Mouse (Mus musculus) CH12.LX (cell line): Measurements from ENCODE around the gene Fitm2. TPM values are rescaled to one million over a fixed set of nuclear protein-coding genes. Genes with fewer than 3 reads are reported as not detected.

Experiments
- DNase-seq: peaks from one replicate; pipeline ENCODE4 v3.0.0-alpha.2; 2013; ENCODE audit errors: extremely low read depth
- H3K27ac ChIP-seq: 2 replicates; pipeline ENCODE4 v1.5.1; 2012; ENCODE audit warnings: low read depth, mild to moderate bottlenecking, control low read depth, moderate library complexity; ENCODE audit not compliant: insufficient read depth
- H3K27me3 ChIP-seq: replicated peaks from 2 replicates; pipeline ENCODE3; 2012; ENCODE audit warnings: inconsistent platforms
- H3K36me3 ChIP-seq, 2 experiments: replicated peaks in 1 of 2; 2 replicates each; pipeline versions ENCODE3 to v1.6.1; 2012; ENCODE audit warnings: inconsistent platforms in 1 of 2, low read length in 1 of 2, mild to moderate bottlenecking in 1 of 2, mixed read lengths in 1 of 2, moderate library complexity in 1 of 2; ENCODE audit not compliant: control insufficient read depth in 1 of 2, insufficient read depth in 1 of 2
- H3K4me1 ChIP-seq, 2 experiments: 2 replicates each; pipeline ENCODE4 v1.6.1; 2012; ENCODE audit warnings: inconsistent platforms in 1 of 2, moderate library complexity in 1 of 2; ENCODE audit not compliant: insufficient read depth in 2 of 2, control insufficient read depth in 1 of 2
- H3K4me2 ChIP-seq: 2 replicates; pipeline ENCODE4 v1.6.1; 2012; ENCODE audit warnings: low read depth, mild to moderate bottlenecking, control low read depth; ENCODE audit not compliant: poor library complexity, insufficient read depth, severe bottlenecking
- H3K4me3 ChIP-seq, 3 experiments: fragments of 150-350 bp in 1 of 3; sonication (generic) in 1 of 3; replicated peaks in 1 of 3; 2 replicates each; pipeline versions ENCODE3 to v1.5.1; 2011 to 2012; ENCODE audit warnings: low read depth in 2 of 3, low read length in 2 of 3, mild to moderate bottlenecking in 2 of 3, moderate library complexity in 2 of 3, control low read depth in 1 of 3, improper control_type of control experiment in 1 of 3, inconsistent platforms in 1 of 3, mixed read lengths in 1 of 3; ENCODE audit not compliant: poor library complexity in 1 of 3
- H3K79me2 ChIP-seq: replicated peaks from 2 replicates; pipeline ENCODE4 v1.6.1; 2012; ENCODE audit warnings: mild to moderate bottlenecking, moderate library complexity; ENCODE audit not compliant: control insufficient read depth, poor library complexity, insufficient read depth, severe bottlenecking; ENCODE audit errors: extremely low read depth
- H3K9ac ChIP-seq: 2 replicates; pipeline ENCODE4 v1.6.1; 2012; ENCODE audit warnings: low read depth, mild to moderate bottlenecking, control low read depth, moderate library complexity; ENCODE audit not compliant: insufficient read depth
- H3K9me3 ChIP-seq: replicated peaks from 2 replicates; pipeline ENCODE3; 2012; ENCODE audit warnings: low read length, inconsistent platforms, mixed read lengths
- BHLHE40 ChIP-seq: IDR thresholded peaks from 2 replicates; pipeline ENCODE4 v1.6.1; 2011; ENCODE audit warnings: mild to moderate bottlenecking, low read depth, low read length, improper control_type of control experiment
- CHD2 ChIP-seq: IDR thresholded peaks from 2 replicates; pipeline ENCODE4 v1.6.1; 2011; ENCODE audit warnings: low read length, improper control_type of control experiment
- CTCF ChIP-seq, 2 experiments: IDR thresholded peaks in 1 of 2; conservative IDR thresholded peaks in 1 of 2; 2 replicates each; pipeline ENCODE4 v1.5.1; 2011 to 2012; ENCODE audit warnings: low read depth in 2 of 2, low read length in 2 of 2, improper control_type of control experiment in 1 of 2, inconsistent platforms in 1 of 2, mild to moderate bottlenecking in 1 of 2, moderate library complexity in 1 of 2
- ELF1 ChIP-seq: IDR thresholded peaks from 2 replicates; pipeline ENCODE4 v1.6.1; 2014; ENCODE audit warnings: low read depth, mild to moderate bottlenecking, inconsistent platforms, low read length, improper control_type of control experiment
- ETS1 ChIP-seq: conservative IDR thresholded peaks from 2 replicates; pipeline ENCODE4 v1.6.1; 2012; ENCODE audit warnings: low read depth, mild to moderate bottlenecking, inconsistent platforms, low read length, improper control_type of control experiment, moderate library complexity
- GABPA ChIP-seq: IDR thresholded peaks from 2 replicates; pipeline ENCODE4 v1.6.1; 2012; ENCODE audit warnings: low read depth, low read length, improper control_type of control experiment, inconsistent platforms; ENCODE audit not compliant: insufficient replicate concordance
- HCFC1 ChIP-seq: IDR thresholded peaks from 2 replicates; pipeline ENCODE4 v1.6.1; 2012; ENCODE audit warnings: low read depth, mild to moderate bottlenecking, inconsistent platforms, low read length, improper control_type of control experiment
- IRF4 ChIP-seq: IDR thresholded peaks from 2 replicates; pipeline ENCODE4 v1.6.1; 2014; ENCODE audit warnings: low read depth, mild to moderate bottlenecking, inconsistent platforms, low read length, improper control_type of control experiment
- MXI1 ChIP-seq: IDR thresholded peaks from 2 replicates; pipeline ENCODE4 v1.6.1; 2011; ENCODE audit warnings: mild to moderate bottlenecking, low read depth, low read length, improper control_type of control experiment
- NELFE ChIP-seq: IDR thresholded peaks from 2 replicates; pipeline ENCODE4 v1.6.1; 2011; ENCODE audit warnings: low read depth, low read length, improper control_type of control experiment
- RAD21 ChIP-seq: IDR thresholded peaks from 2 replicates; pipeline ENCODE4 v1.6.1; 2011; ENCODE audit warnings: low read depth, mild to moderate bottlenecking, low read length, improper control_type of control experiment, moderate library complexity
- RCOR1 ChIP-seq: conservative IDR thresholded peaks from 2 replicates; pipeline ENCODE4 v1.6.1; 2012; ENCODE audit warnings: low read depth, mild to moderate bottlenecking, inconsistent platforms, low read length, improper control_type of control experiment
- TCF12 ChIP-seq: IDR thresholded peaks from 2 replicates; pipeline ENCODE4 v1.6.1; 2014; ENCODE audit warnings: low read depth, mild to moderate bottlenecking, inconsistent platforms, low read length, improper control_type of control experiment
- USF1 ChIP-seq: IDR thresholded peaks from 2 replicates; pipeline ENCODE4 v1.6.1; 2014; ENCODE audit warnings: low read depth, mild to moderate bottlenecking, inconsistent platforms, low read length, improper control_type of control experiment
- ZKSCAN1 ChIP-seq: IDR thresholded peaks from 2 replicates; pipeline ENCODE4 v1.6.1; 2012; ENCODE audit warnings: low read depth, inconsistent platforms, low read length, improper control_type of control experiment, borderline replicate concordance
- ZMIZ1 ChIP-seq: IDR thresholded peaks from 2 replicates; pipeline ENCODE4 v1.6.1; 2012; ENCODE audit warnings: low read depth, mild to moderate bottlenecking, inconsistent platforms, low read length, improper control_type of control experiment
- dilution Hi-C: fragments of 300-500 bp; cut with MboI; formaldehyde crosslinking; loops from 2 replicates; pipeline ENCODE4 v1.14.3; 2020; ENCODE audit warnings: low sequenced_read_pairs; ENCODE audit not compliant: extremely low pct_unique_long_range_greater_than_20kb, extremely low pct_ligation_motif_present
- in situ Hi-C: fragments of 300-500 bp; cut with MboI; formaldehyde crosslinking; loops from 3 replicates; pipeline ENCODE4 v1.14.3; 2019; ENCODE audit warnings: low sequenced_read_pairs, low pct_ligation_motif_present, low pct_unique_long_range_greater_than_20kb, mixed read lengths
- polyA plus RNA-seq: library from polyadenylated mRNA; unstranded; fragments of >175 nt; gene quantifications from 2 replicates; pipeline ENCODE4 v1.2.1, GENCODE M21; 2012; ENCODE audit warnings: low read depth; ENCODE audit not compliant: insufficient read length
- total RNA-seq, 2 experiments: library from RNA; depleted of rRNA; stranded (reverse); fragments of 300-350 nt in 1 of 2; fragments of >200 nt in 1 of 2; gene quantifications; 2 replicates each; pipeline ENCODE4 v1.2.3; 2012 to 2014

Fitm2 gene
- total and polyA plus RNA-seq, 3 experiments, result 3.9 to 5.5 (median 5.0) TPM

DNA sequence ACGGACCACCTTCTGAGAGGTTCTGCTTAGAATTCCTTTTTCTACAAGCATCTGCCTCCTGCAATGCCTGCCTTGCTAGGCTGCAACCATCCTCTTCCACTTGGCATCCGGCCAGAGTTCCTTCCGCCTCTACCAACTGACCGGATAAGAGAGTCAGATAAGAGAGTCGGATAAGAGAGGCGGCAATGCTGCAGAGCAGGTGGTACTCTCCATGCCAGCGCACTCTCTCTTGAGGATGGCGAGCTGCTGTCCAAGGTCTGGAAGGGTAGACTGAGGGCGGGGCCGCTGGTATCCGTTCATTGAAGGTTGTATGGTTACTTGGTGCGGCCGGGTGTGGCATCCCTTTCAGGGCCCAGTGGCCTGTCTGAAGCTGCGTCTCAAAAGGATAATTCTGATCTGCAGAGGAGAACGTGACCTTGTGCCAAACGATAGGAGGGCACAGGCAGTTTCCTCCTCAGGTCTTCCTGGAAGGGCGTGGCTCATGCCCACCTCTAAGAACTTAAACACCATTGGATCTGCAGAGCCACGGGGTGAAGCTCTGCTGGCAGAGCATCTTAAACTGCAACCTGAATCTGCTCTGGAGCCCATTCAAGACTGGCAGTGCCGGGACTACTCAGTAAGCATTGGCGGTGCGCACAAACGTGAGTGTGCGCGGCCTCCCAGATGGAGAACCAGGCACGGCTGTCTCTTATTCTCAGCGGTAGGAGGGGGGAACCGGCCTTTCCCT is 13.7 kb downstream of the Fitm2 start:
- Histone ChIP-seq H3K4me1 (no peaks in the 10 kb centered on the region), H3K27me3 (peaks cover 55% of the 10 kb centered on the region), H3K9me3 (no peaks in the 10 kb centered on the region), H3K4me3 (no peak overlapping the region), H3K36me3 (no peaks in the 10 kb centered on the region), H3K4me2 (no peak overlapping the region), H3K79me2 (no peaks in the 10 kb centered on the region), H3K9ac (no peak overlapping the region), H3K27ac (no peak overlapping the region)
- no peak for DNase-seq
- dilution Hi-C loops, result no loop called here
- TF ChIP-seq CTCF (conservative IDR thresholded peaks at IDR 0.05 in 1 of 2, IDR thresholded peaks at IDR 0.05 in 1 of 2; ENCODE audit: low read depth in 2 of 2, low read length in 2 of 2) (no peak), HCFC1 (no peak), RAD21 (no peak), ZMIZ1 (no peak), NELFE (no peak), IRF4 (no peak), ELF1 (no peak), GABPA (no peak), CHD2 (no peak), BHLHE40 (no peak), RCOR1 (no peak)
- in situ Hi-C loops, result no loop called here

DNA sequence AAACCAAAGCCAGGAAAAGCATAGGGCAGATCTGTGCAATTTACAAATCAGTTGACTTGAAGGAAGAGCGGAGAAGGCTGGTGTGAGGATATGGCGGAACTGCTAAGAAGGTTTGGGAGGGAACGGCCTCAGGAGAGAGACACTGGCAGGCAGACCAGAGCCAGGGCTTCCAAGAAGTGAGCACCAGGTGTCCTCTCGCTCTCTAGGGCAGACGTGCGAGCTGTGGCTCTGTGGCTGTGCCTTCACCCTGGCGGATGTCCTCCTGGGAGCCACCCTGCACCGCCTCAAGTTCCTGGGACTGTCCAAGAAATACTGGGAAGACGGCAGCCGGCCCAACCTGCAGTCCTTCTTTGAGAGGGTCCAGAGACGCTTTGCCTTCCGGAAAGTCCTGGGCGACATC is 19.1 kb downstream of the Fitm2 start:
- TF ChIP-seq TCF12, result no peak
- no peak for TF ChIP-seq ZMIZ1
- no peak for TF ChIP-seq USF1
- TF ChIP-seq ETS1, result no peak
- TF ChIP-seq ZKSCAN1, result no peak
- no peak for TF ChIP-seq GABPA
- no peak for TF ChIP-seq MXI1
- Histone ChIP-seq H3K4me2 (no peak overlapping the region), H3K36me3 (no peaks in the 10 kb centered on the region), H3K9me3 (no peaks in the 10 kb centered on the region), H3K79me2 (no peaks in the 10 kb centered on the region), H3K4me3 (no peak overlapping the region), H3K27ac (no peak overlapping the region), H3K27me3 (peaks cover 93% of the 10 kb centered on the region), H3K9ac (no peak overlapping the region), H3K4me1 (no peaks in the 10 kb centered on the region)
- dilution Hi-C loops (no loop called here), in situ Hi-C loops (no loop called here)
- no peak for DNase-seq
